Mouse (Mus musculus) bone marrow, adult 2 months (tissue): ENCODE data around the gene C1qtnf9.

Experiments used
- CTCF ChIP-seq: fragments of 200-500 bp; IDR thresholded peaks from 2 replicates; pipeline ENCODE4 v1.5.1; 2011; ENCODE audit warnings: low read length, control low read depth; ENCODE audit not compliant: control insufficient read depth, insufficient read depth
- POLR2A ChIP-seq: fragments of 200-500 bp; IDR thresholded peaks from 2 replicates; pipeline ENCODE4 v1.6.1; 2011; ENCODE audit warnings: low read depth, mild to moderate bottlenecking, control low read depth, low read length, borderline replicate concordance; ENCODE audit not compliant: control insufficient read depth

GRCm38 (mm10) chr14:60804978-60805377 lies 37.0 kb downstream of the C1qtnf9 start:
- TF ChIP-seq CTCF (no peak), POLR2A (no peak)
